Mouse (Mus musculus) cerebellum, adult 11 months (tissue): ENCODE results near the gene Etd.
"Not testable (repeated sequence)": the region's sequence is repeated elsewhere in the genome, so short reads cannot be mapped to it uniquely, and the experiment has no call there.

Source experiments
- DNase-seq: peaks from one replicate; pipeline ENCODE4 v3.0.0; 2022

Gene Etd

GRCm38 (mm10) chrX:53434618-53435017 lies at the start of gene Etd:
Etd (plus strand) TSS chrX:53434918.
- no peak for DNase-seq

GRCm38 (mm10) chrX:53386362-53386761 lies 48.4 kb upstream of the Etd start:
- no peak for DNase-seq

- DNase-seq, result no peak
Measured at GRCm38 (mm10) chrX:53432888-53433287, 1.8 kb upstream of the Etd start.

GRCm38 (mm10) chrX:53459573-53459972 lies 24.9 kb downstream of the Etd start:
- DNase-seq, result no peak

GRCm38 (mm10) chrX:53464194-53464593 lies 29.5 kb downstream of the Etd start:
- not testable (repeated sequence) for DNase-seq
